Mouse (Mus musculus) hindbrain, embryonic 16.5 days (tissue): ENCODE results near the gene Eri3. TPM values are rescaled to one million over a fixed set of nuclear protein-coding genes. Genes with fewer than 3 reads are reported as not detected.
A peak's percentile ranks its signal among the peaks of the same experiment; 100 is the strongest.

Experiments used
- ATAC-seq: fragments of 200-750 bp; cut with Nextera tagmentation; 2 replicates; pipeline ENCODE4 v1.8.0; 2017; ENCODE audit warnings: moderate TSS enrichment, moderate library complexity
- H3K27ac ChIP-seq: fragments of 300-500 bp; sonication (generic); 2 replicates; pipeline ENCODE4 v1.5.1; 2014; ENCODE audit warnings: low read depth, mild to moderate bottlenecking, control low read depth, low read length, moderate library complexity
- H3K27me3 ChIP-seq: fragments of 300-500 bp; sonication (generic); replicated peaks from 2 replicates; pipeline ENCODE4 v1.6.1; 2014; ENCODE audit warnings: low read length; ENCODE audit not compliant: control insufficient read depth, insufficient read depth
- H3K36me3 ChIP-seq: fragments of 300-500 bp; sonication (generic); 2 replicates; pipeline ENCODE4 v1.6.1; 2014; ENCODE audit warnings: mild to moderate bottlenecking, low read length, moderate library complexity, mixed read lengths; ENCODE audit not compliant: control insufficient read depth, insufficient read depth
- H3K4me1 ChIP-seq: fragments of 300-500 bp; sonication (generic); 2 replicates; pipeline ENCODE4 v1.6.1; 2014; ENCODE audit warnings: low read depth, low read length; ENCODE audit not compliant: control insufficient read depth, insufficient read depth
- H3K4me2 ChIP-seq: fragments of 300-500 bp; sonication (generic); 2 replicates; pipeline ENCODE4 v1.6.1; 2014; ENCODE audit warnings: mild to moderate bottlenecking, low read length, control low read depth, moderate library complexity
- H3K4me3 ChIP-seq: fragments of 300-500 bp; sonication (generic); 2 replicates; pipeline ENCODE4 v1.5.1; 2014; ENCODE audit warnings: mild to moderate bottlenecking, low read length, control low read depth, moderate library complexity
- H3K9ac ChIP-seq: fragments of 300-500 bp; sonication (generic); 2 replicates; pipeline ENCODE4 v1.6.1; 2014; ENCODE audit warnings: low read depth, mild to moderate bottlenecking, control low read depth, low read length, moderate library complexity
- H3K9me3 ChIP-seq: fragments of 300-500 bp; sonication (generic); 2 replicates; pipeline ENCODE4 v1.6.1; 2014; ENCODE audit warnings: mild to moderate bottlenecking, low read length, moderate library complexity; ENCODE audit not compliant: control insufficient read depth
- WGBS: fragments of 180-500 bp; shearing (Covaris S2); extraction: QIAGEN DNeasy Blood & Tissue Kit; methylation state at CpG from one replicate; pipeline ENCODE4 v1.1.7; 2014; 5-methylcytosine and 5-hydroxymethylcytosine counted together
- polyA plus RNA-seq: library from polyadenylated mRNA; unstranded; fragments of >200 nt; fragmentation: Nextera tagmentation; extraction: Ambion mirVana; gene quantifications from 2 replicates; pipeline ENCODE4 v1.2.1, GENCODE M21; 2015

The Eri3 gene
- 254 and 276 TPM in 2 replicates for polyA plus RNA-seq

GRCm38 (mm10) chr4:117550140-117550851, at the start of gene Eri3:
TSS of gene Eri3 (plus strand) at chr4:117550365.
- no peaks in the 10 kb centered on the region for H3K27me3 ChIP-seq
- peak within 1 kb of the TSS; percentile 97 for H3K4me3 ChIP-seq
- H3K27ac ChIP-seq = peak within 1 kb of the TSS; percentile 91
- H3K4me2 ChIP-seq = peak within 1 kb of the TSS; percentile 59
- ATAC-seq = peak; percentile 99
- H3K4me1 ChIP-seq = peaks cover 15% of the 10 kb centered on the region
- H3K9ac ChIP-seq = peak within 1 kb of the TSS; percentile 85
- under 1% methylated on average over 41 of the region's 53 CpGs for WGBS
- H3K9me3 ChIP-seq = no peaks in the 10 kb centered on the region
- no peaks in the 10 kb centered on the region for H3K36me3 ChIP-seq

- Histone ChIP-seq H3K4me3 (no peak overlapping the region), H3K9me3 (no peaks in the 10 kb centered on the region), H3K4me1 (no peaks in the 10 kb centered on the region), H3K9ac (no peak overlapping the region), H3K27ac (no peak overlapping the region), H3K36me3 (no peaks in the 10 kb centered on the region), H3K4me2 (no peak overlapping the region), H3K27me3 (no peaks in the 10 kb centered on the region; the same call in 1 of the 2 replicates)
- ATAC-seq = no peak
- WGBS = 87% methylated on average over 4 of the region's 4 CpGs
These were observed 31.9 kb upstream of the Eri3 start for GRCm38 (mm10) chr4:117518246-117518645.

GRCm38 (mm10) chr4:117521350-117521749, 28.8 kb upstream of the Eri3 start:
- Histone ChIP-seq H3K27ac (no peak overlapping the region), H3K9me3 (no peaks in the 10 kb centered on the region), H3K4me1 (no peaks in the 10 kb centered on the region), H3K36me3 (no peaks in the 10 kb centered on the region), H3K4me3 (no peak overlapping the region), H3K27me3 (peaks cover 2% of the 10 kb centered on the region; the same call in 1 of the 2 replicates), H3K4me2 (no peak overlapping the region), H3K9ac (no peak overlapping the region)
- no peak for ATAC-seq
- WGBS = 80% methylated on average over 2 of the region's 2 CpGs

GRCm38 (mm10) chr4:117525990-117526389, 24.2 kb upstream of the Eri3 start:
- ATAC-seq = no peak
- no peak overlapping the region for H3K27ac ChIP-seq
- WGBS = 96% methylated on average over 5 of the region's 5 CpGs
- H3K9ac ChIP-seq = no peak overlapping the region
- no peak overlapping the region for H3K4me3 ChIP-seq
- no peaks in the 10 kb centered on the region for H3K4me1 ChIP-seq
- H3K4me2 ChIP-seq = no peak overlapping the region
- H3K9me3 ChIP-seq = no peaks in the 10 kb centered on the region
- no peaks in the 10 kb centered on the region for H3K36me3 ChIP-seq
- H3K27me3 ChIP-seq = peaks cover 5% of the 10 kb centered on the region; the same call in 1 of the 2 replicates

- Histone ChIP-seq H3K4me1 (no peaks in the 10 kb centered on the region), H3K4me3 (no peak overlapping the region), H3K36me3 (no peaks in the 10 kb centered on the region), H3K4me2 (no peak overlapping the region), H3K9ac (no peak overlapping the region), H3K27me3 (peaks cover 5% of the 10 kb centered on the region; the same call in 1 of the 2 replicates), H3K27ac (no peak overlapping the region), H3K9me3 (no peaks in the 10 kb centered on the region)
- ATAC-seq = no peak
- 61% methylated on average over 9 of the region's 9 CpGs for WGBS
These were observed 22.9 kb upstream of the Eri3 start for GRCm38 (mm10) chr4:117527116-117527899.

- H3K27me3 ChIP-seq = peaks cover 5% of the 10 kb centered on the region; the same call in 1 of the 2 replicates
These were observed 22.2 kb upstream of the Eri3 start for GRCm38 (mm10) chr4:117527952-117528351.

GRCm38 (mm10) chr4:117529843-117530242, 20.3 kb upstream of the Eri3 start:
- H3K36me3 ChIP-seq = no peaks in the 10 kb centered on the region
- ATAC-seq = no peak
- H3K27me3 ChIP-seq = 0 out of 2 replicates have a peak, but pooled peaks cover 5% of the 10 kb centered on the region
- no peak overlapping the region for H3K9ac ChIP-seq
- no peak overlapping the region for H3K4me3 ChIP-seq
- no peak overlapping the region for H3K4me2 ChIP-seq
- no peaks in the 10 kb centered on the region for H3K9me3 ChIP-seq
- WGBS = 50% methylated on average over 4 of the region's 4 CpGs
- no peak overlapping the region for H3K27ac ChIP-seq
- no peaks in the 10 kb centered on the region for H3K4me1 ChIP-seq

More at GRCm38 (mm10) chr4:117527952-117528351, 22.2 kb upstream of the Eri3 start:
- WGBS = 21% methylated on average over 1 of the region's 1 CpGs
- H3K9me3 ChIP-seq = no peaks in the 10 kb centered on the region
- H3K4me3 ChIP-seq = no peak overlapping the region
- no peaks in the 10 kb centered on the region for H3K4me1 ChIP-seq
- H3K36me3 ChIP-seq = no peaks in the 10 kb centered on the region
- H3K4me2 ChIP-seq = no peak overlapping the region
- H3K27ac ChIP-seq = no peak overlapping the region
- H3K9ac ChIP-seq = no peak overlapping the region
- no peak for ATAC-seq

GRCm38 (mm10) chr4:117535496-117536200, 14.5 kb upstream of the Eri3 start:
- Histone ChIP-seq H3K4me3 (no peak overlapping the region), H3K36me3 (no peaks in the 10 kb centered on the region), H3K9ac (no peak overlapping the region), H3K27me3 (peaks cover 3% of the 10 kb centered on the region; the same call in 1 of the 2 replicates), H3K4me1 (no peaks in the 10 kb centered on the region), H3K27ac (no peak overlapping the region), H3K9me3 (no peaks in the 10 kb centered on the region), H3K4me2 (no peak overlapping the region)
- WGBS = 59% methylated on average over 9 of the region's 9 CpGs
- no peak for ATAC-seq
